Mouse (Mus musculus) CD8-positive naive resting alpha-beta T cell, adult 2 months (primary cell): ENCODE results near the gene Kif7.

ENCODE experiments used
- DNase-seq, 2 experiments: peaks; one replicate each; pipeline ENCODE4 v3.0.0; 2022; ENCODE audit warnings: low read depth in 2 of 2, low spot score in 2 of 2

The Kif7 gene

GRCm38 (mm10) chr7:79715187-79715981 lies at the start of gene Kif7:
Gene Kif7, minus strand, starts transcription at chr7:79715720.
- peak; percentile 27 to 39 for DNase-seq

DNA sequence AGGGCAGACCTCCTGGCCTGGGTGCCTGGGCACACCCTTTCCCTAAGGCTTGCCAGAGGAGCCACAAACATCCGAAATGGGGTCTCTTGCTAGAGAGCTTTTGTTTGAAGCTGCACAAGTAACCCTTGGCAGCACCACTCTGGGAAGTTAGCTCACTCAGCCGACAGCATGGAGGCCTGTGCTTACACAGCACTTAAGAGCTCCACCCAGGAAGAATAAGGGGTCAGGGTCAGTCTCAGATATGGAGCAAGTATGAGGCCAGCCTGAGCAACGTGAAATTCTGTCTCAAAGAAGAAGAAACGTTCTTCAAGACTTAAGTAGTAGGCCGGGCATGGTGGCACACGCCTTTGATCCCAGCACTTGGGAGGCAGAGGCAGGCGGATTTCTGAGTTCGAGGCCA lies 46.6 kb upstream of the Kif7 start:
- DNase-seq = no peak

DNA sequence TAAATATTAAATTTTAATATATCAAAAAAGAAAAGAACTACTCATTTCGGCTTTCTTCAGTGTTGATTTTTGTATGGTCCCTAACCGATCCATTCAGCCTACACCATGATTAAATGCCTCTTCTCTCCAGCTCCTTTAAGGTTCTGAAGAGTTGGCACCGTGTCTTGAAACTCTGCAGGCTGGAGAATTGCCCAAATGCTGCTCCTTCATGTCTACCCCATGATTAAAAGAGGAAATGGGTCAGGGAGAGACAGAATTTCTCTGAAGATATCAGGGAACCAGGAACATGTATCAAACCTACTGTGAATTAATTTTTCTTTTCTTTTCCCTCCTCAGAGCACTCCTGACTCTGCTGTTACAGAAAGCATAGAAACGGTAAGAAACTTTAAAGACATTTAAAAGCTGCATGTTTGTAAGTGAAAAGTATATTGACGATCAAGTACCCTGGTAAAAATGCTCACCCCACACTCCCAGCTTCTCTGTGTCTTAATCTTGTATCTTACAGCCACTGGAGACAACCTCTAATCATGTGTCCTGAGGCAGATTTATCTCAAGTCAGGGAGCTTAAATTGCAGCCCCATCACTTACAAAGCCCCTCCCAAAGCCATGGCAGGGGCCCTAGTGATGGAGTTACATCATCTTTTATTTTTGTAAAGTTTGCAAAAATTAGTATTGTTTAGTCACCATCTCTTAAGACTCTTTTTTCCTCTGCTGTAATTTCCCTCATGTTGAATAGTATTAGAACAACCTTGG lies 45.8 kb upstream of the Kif7 start:
- DNase-seq = no peak

DNA sequence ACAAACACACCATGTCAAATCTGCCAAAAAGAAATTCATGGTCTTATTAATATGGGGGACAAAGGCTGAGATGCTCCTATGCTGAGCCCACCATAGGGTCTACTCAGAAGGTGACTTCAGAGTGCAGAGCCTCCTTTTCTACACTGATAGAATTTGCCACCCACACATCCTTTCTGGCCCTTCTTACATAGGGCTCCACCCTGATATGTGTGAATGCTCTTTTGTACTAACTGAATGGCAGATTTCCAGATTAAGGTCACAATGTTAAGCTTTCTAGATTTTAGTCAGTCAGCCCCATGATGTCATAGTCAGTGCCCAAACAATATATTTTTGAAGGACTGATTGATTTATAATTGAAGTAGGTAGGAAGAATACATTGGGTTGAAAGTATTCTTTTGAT lies 44.2 kb upstream of the Kif7 start:
- DNase-seq = no peak

GRCm38 (mm10) chr7:79758176-79758575 lies 42.7 kb upstream of the Kif7 start:
- DNase-seq = no peak

- DNase-seq = no peak
These were observed 40.8 kb upstream of the Kif7 start for GRCm38 (mm10) chr7:79756334-79756733.

- no peak for DNase-seq
These were observed 34.0 kb upstream of the Kif7 start for GRCm38 (mm10) chr7:79749511-79749910.

GRCm38 (mm10) chr7:79747659-79748058 lies 32.1 kb upstream of the Kif7 start:
- DNase-seq = no peak

DNA sequence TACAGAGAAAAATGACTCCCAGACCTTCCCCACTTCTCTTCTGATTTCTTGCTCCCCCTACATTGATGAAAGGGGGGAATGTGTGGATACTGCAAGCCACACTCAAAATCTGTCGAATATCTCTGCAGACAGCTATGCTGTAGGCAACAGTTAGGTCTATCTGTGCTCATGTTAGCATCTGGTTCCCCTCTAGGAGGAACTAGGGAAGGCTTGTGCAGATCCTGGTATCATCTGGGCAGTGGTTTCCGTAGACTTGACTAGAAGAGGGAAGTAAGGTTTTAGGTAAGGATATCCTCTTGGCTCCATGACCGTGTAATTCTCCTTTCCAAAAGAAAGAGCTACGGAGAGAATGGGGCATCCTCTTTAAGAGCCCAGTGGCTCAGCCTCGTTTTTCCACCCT lies 29.1 kb upstream of the Kif7 start:
- DNase-seq = no peak

DNA sequence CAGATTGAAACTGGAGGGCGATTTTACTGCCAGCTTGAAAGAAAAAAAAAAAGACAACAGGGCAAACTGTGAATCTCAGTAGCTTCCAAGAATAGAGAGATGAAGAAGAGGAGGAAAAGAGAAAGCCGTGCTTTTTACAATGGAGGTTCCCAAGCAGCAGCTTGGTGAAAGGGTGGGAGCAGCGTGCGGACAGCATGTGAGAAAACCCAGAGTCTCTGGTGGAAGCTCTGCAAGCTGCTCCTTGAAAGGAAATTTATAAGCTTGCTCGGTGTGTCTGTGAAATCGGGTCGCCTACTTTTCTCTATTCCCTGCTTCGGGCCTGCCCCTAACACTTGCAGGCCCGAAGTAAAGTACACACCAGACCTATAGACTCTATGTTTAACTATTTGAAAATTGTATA lies 28.5 kb upstream of the Kif7 start:
- no peak for DNase-seq

DNA sequence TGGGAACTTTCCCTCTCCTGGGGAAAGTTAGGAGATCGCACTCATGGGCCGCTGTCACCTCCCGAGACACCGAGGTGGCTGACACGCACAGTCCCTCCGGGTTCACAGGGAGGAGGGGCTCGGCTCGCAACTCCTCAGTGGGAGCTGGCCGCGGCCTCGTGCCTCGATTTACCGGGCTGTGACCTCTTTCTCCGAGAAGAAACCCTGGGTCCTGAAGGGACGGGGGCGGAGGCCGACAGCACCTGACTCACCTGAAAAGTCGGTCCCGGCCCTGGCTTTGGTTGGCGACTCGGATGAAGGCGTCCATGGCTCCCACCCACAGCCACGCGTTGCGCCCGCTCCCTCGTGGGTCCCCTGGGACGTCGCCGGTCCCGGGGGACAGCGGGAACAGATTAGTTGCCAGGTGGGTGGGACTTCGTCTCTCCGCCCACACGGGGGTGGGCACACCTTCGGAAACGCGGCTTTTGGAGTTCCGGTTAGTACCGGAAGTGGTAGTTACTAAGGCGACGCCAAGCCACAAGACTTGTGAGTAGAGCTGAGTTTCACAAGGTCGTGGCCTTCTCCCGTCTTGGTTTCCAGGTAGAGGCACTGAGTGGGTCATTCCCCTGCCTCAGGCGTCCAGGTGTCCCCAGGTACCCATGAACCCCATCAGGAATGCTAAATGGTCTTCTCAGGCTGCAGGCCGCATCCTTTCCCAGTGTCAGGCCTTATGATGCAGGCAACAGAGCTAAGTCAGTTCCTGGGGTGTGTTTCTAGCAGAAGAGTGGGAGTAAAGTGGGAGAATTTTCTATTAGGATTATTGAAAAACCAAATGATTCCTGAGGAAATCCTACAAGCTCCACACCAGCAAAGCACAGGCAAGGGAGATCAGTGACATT lies 27.4 kb upstream of the Kif7 start, which contains the start of the genes Pex11a and Wdr93:
Gene Pex11a, minus strand, starts transcription at position 473 of the 878 bp plus-strand sequence.
Gene Wdr93, plus strand, starts transcription at position 505 of the 878 bp plus-strand sequence.
- peak; percentile 56 to 80 for DNase-seq

DNA sequence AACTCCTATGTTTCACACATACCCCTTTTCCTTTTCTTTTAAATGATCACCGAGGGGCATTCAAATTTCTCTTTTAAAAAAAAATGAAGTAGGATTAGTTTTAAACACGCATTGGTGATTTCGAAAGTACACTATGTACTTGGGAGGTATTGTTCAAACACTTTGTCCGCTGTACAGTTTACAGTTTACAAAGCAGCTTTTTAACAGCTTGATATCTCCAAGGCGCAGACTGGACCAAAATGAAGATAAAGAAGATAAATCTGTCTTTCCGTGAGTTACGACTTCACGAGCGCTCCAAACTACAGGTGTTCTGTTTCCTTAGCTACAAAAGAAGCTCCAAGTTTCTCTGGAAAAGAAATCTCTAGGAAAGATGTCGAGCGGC lies 26.7 kb upstream of the Kif7 start:
- no peak for DNase-seq

DNA sequence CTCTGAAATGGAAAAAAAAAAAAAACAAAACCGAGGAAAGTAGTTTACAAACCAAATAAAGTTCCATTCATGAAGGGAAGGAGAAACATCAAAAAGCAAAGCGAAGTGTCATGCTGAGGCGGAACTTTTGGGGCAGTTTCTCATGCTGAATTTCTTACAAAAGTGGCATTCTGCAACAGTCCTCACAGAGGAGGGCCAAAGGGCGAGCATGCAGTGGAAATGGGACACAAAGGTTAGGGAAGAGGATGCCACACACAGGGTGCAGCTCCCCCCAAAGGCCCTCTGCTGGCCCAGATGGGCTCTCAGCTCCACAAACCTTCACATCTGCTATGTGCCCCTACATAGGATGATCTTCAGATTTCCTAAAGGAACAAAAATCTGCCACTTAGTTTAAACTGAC lies 24.8 kb upstream of the Kif7 start:
- no peak for DNase-seq

DNA sequence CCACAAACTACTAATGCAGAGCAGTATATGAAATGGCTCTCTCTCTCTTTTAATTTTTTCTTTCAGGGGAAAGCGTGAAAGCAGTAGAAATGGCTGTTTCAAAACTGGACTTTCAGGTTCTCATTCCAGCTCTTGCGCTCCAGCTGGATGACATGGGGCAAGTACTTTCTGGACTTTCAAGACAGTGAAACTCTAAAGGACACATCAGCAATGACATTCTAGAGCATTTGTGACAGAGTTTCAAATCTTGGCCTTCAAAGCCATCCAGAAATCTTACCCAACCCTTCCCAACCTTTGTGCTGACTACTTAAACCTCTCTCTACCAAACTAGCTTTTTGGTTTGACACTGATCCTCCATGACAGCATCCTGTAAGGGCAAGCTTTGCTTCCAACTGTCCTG lies 23.4 kb upstream of the Kif7 start:
- no peak for DNase-seq

- DNase-seq = no peak
These were observed 21.0 kb upstream of the Kif7 start for GRCm38 (mm10) chr7:79736511-79736910.

GRCm38 (mm10) chr7:79734563-79734962 lies 19.0 kb upstream of the Kif7 start:
- DNase-seq = no peak

DNA sequence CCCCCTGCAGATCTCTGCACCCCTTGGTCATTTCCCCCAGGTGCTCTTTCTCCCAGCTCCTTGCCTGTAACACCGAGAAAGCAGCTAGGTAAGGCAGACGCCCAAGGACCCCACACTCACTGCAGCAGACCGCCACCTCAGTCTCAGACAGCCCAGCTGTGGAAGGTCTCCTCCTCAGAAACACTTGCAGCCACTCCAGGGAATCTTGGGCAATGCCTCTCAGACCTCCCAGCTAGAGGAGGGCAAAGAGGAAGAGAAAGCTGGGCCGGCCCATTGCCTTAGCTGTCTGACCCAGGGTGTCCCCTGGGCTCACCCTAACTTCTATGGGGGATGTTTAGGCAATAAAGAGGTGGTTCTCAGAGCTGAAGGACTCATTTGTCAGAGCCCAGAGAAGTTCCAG lies 17.1 kb upstream of the Kif7 start, which contains the start of gene Plin1:
Gene Plin1, minus strand, starts transcription at position 282 of the 400 bp plus-strand sequence.
- DNase-seq = no peak

DNA sequence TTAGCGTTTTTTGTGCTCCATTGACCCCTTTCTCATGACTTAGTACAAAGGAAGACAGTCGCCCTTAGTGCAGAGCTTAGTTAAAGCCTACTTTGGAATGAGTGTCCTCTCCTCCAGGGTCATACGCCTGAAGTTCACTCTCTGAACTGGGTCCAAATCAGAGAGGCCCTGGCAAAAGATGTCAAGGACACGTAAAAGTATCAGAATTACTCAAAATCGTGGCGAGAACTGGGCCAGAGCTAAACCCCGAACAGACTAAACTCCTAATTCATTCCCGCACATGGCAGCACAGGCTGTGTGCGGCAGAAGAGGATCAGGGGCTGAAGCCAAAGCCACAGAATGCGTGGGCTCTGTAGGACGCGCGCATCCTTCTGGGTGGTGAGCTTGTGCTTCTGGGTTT lies 15.9 kb upstream of the Kif7 start:
- no peak for DNase-seq

DNA sequence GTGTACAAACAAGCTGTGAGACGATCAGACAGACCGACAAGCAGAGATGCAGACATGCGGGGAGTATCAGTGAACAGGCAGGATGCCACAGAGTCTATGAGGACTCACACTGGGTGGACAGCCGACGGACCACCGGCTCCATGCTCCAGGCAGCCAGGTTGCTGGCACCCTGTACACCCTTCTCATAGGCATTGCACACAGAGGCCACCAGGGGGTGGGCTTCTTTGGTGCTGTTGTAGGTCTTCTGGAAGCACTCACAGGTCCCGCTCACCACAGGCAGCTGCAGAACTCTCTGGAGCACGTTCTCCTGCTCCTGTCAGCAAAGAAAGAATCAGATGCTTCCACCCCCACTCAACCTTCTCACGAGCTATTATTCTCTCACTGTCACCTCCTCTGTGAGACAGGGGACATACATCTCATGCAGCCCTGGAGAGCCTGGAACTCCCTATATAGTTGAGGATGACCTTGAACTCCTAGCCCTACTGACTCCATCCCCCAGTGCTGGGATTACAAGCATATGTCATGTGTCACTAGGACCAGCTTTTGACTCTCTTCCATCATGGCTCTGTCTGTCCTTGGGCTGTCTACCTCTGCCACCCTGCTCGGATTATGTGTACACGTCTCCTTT lies 14.3 kb upstream of the Kif7 start:
- DNase-seq = no peak

- peak; percentile 56 to 67 for DNase-seq
These were observed 13.6 kb upstream of the Kif7 start for GRCm38 (mm10) chr7:79729169-79729568.

DNA sequence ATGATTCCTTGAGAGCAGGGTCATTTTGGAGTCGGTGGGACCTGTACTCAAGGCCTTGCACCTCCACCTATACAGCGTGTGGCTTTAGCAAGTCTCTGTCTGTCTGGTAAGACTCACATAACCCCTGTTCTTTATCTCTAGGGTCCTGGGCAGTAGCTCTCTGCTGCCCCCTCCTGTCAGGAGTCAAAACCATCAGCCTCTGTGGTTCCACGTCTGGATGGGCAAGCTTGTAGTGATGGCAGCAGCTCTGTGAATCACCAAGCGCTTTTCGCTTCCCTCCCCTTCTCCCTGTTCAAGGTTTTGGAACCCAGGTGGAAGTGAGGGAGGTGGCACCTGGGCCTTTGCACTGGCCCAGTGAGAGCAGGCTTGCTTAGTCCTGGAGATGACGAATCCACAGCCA lies 12.7 kb upstream of the Kif7 start:
- peak; percentile 56 to 76 for DNase-seq
